Mouse (Mus musculus): ENCODE data around the gene Fam83c.

Fam83c gene

DNA sequence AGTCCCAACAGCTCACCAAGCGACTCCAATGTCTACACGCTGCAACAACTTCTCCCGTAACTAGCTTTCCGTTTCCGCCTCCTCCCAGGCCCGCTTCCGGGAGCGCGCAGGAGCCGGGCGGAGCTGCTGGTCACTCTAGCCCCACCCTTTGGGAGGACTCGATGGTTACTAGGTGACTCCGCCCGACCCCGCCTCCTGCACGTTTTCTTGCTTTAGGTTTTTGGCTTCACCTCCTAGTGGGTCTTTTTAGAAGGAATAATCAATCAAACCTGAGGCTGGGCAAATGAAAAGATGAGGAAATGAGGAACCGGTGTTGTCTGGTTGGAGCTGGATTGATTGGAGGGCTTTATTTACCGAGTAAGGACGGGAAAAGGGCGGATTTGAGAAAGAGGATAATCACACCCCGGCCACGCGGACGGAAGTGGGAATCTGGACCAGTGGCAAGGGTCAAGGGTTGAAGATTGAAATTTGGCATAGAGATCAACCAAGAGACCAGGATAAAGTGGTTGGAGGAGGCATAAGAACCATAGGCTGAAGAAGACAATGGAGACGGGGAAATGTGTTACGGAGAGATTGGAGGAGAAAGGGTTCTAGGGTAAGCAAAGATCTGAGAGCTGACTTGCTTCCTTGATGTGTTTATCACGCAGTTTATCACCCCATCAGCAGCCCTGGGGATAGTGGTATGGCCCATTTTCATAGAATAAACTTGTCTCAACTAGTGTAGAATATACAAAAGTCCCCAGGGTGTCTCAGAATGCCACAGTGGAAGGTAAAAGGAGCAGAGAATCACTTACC lies 7.8 kb downstream of the Fam83c start, which contains the start of gene Eif6:
Gene Eif6, minus strand, starts transcription at position 296 of the 795 bp plus-strand sequence.
- peak; percentile 90 to 96 for DNase-seq (ENCODE audit: inconsistent age in 2 of 2, low spot score in 1 of 2)

DNA sequence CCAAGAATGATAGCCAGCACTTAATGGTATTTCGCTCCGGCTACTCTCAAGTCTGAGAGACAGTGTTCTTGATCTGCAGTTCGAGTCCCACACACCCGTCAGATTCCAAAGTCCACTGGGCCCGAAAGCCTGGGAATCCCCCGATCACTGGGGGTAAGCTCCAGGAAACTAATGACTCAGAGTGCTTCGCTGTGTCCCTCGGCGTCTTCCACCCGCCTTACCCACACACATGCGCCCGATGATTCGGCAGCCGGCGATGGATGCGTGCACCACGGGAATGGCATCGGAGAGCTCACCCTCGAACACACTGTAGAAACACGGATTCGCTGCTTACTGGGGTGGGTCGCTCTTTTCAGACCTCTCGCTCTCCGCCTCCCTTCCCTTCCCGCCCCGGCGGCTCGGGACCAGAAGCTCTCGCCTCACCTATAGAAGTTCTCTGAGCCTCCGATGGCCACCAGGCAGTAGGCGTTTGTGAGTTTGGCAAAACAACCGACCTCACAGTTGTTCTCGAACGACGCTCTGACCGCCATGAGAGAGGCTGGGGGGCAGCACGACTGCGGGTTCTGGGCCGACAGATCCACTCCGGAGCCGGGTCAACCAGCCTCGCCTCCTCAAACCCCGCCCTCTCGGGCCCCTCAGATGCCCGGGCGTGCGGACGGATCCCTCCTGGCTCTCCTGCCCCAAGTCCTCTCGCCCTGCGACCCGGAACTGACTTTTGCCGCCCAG lies 8.6 kb downstream of the Fam83c start:
- peak; percentile 61 to 81 for DNase-seq (ENCODE audit: inconsistent age in 2 of 2, low spot score in 1 of 2)

DNA sequence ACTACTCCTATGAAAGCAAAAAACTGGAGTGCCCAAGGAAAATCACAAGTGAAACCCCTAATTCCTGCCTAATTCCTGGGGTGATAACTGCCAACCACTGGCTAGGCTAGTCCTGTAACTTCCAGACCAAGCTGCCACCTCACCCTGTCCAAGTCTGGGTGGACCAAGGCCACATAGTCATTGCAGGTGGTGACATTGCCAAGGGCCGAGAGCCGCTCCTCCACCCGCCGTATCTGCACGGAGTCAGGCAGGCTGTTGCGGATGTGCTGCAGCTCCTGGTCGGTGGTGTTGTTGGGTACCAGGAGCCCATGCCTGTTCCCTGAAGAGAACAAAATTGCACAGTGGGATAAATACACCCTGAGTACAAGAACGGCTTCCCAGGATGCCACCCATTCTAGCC lies 10.9 kb downstream of the Fam83c start:
- peak in 1 of 2 experiments; percentile 60 for DNase-seq (ENCODE audit: inconsistent age in 2 of 2, low spot score in 1 of 2)

DNA sequence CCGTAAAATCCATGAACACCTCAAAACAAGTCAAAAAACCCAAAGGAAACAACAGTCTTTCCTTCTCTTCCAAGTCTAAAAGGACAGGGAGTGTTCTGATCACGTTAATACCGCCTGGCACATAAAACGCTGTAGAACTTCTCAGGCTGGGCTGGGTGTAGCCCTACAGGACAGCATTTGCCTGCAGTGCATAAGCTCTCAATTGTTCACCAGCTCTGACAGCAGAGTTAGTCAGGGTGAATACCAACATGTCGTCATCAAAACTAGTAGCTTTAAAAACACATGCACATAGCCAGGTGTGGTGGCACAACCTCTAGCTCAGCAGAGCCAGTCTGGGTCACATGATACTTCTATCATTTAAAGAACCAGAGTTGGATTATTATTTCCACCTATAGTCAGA lies 13.9 kb downstream of the Fam83c start:
- peak; percentile 10 to 47 for DNase-seq (ENCODE audit: inconsistent age in 2 of 2, low spot score in 1 of 2)

DNA sequence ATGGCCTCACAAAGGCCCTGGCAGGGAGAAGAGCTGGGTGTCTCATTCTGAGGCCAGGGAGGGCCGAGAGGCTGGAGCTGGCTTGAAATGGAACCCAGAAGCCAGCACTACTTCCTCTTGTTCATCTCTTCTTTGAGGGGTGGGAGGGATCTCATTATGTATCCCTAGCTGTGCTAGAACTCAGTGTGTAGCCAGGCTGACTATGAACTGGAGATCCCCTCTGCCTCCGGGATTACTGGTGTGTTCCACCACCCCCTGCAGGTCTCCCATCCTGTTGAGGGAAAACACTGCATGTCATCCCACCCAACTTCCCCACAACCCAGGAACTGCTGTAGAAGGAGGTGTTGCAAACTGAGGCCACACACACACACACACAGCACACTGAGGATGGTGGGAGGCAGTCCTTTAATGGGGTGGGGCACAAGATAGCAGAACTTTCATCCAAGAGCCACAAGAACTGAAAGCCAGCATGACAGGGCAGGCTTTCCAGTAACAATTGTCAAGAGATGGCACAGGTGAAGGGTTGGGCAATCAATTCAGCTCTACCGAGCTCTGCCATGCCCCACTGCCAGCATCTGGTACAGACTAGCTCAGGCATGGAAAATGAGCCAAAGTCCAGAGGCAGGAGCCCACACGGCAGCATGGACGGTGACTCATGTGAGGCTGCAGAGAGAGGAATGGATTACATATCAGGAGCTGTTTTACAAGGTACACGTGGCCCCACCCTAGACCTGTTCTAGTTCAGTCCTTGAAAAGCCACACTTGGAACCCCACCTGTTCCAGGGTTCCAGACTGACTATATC lies 15.0 kb downstream of the Fam83c start:
- DNase-seq (ENCODE audit: inconsistent age in 2 of 2, low spot score in 1 of 2): peak; percentile 65 to 88

DNA sequence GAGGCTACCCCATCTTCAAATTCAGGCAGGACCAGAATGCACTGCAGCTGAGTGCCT lies 15.4 kb downstream of the Fam83c start, which contains the start of gene BC029722:
Gene BC029722, minus strand, starts transcription at position 35 of the 57 bp plus-strand sequence.
- no peak for DNase-seq (ENCODE audit: inconsistent age in 2 of 2, low spot score in 1 of 2)

DNA sequence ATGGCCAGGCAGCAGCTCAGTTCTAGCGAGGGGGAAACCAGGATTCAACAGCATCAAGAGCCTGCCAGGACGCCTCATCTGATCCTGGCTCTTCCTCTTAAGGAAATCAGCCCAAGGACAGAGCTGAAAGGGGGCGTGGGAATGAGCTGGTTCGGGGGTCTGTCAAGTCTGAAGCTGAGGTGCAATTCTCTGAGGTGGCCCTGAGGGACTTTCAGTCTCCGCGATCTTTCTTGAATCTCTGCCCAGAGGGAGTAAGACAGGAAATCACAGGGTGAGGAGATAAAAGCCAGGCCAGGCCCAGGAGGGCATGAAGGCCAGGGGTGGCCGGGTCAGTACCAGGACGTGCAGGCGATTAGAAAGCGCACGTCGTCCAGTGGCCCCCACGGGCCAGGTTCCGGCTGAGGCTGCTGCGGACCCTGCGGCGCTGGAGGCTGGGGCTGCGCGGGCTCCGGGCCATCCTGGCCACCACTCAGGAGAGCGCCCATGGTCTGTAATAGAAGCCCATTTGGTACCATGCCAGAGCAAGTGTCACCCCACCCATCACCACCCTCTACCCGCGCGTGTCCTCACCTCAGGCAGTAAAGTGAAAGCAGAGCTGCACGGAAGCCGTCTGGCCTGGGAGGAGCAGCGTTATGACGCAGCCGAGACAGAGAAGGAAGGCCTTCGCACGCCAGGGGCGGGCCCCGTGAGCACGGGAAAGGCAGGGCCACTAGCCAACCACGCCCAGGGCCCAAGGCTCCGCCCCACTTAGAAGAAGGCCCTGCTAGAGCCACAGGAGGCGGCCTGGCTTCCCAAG lies 15.9 kb downstream of the Fam83c start:
- DNase-seq (ENCODE audit: inconsistent age in 2 of 2, low spot score in 1 of 2): peak; percentile 98 to 99

DNA sequence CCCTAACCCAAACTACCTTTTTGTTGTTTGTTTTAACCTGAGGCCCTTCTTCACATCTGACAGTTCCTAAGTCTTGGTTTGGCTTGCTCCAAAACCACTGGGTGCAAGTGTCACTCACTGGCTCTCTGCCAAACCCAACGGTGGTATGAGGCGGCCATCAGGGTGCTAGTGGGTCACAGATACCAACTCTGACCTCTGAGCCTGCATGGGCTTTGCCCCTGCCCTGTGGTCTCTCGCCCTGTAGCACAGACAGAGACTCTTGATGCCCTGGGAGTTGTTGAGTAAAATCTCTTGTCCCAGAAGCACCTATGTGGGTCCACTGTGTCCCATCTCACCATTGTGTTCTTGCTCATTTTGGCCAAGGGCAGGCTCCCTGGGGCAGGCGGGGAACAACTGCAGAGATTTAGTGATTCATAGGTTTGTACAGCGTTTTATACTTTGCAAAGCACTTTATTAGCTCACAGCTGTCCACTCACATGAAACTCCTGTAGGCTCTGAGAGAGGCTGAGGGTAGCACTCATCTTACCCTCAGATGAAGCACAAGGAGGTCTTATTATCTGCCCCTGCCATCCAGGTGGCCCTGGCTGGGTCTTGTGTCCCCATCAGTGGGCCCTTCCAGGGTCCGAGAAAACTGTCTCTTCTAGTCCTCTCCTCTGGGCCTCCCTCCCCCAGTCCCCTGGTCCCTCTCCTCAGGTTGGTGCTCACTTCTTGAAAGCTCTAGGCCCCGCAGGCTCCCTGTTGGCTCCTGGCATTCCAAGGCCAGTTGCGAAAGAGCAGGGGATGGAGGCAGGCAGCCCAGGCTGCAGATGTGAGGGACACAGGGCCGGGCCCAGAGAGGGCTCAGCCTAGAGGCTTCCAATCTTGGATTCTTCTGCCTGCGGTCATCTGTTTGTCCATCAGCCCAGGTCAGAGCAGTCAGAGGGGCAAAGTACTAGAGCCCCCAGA lies 17.1 kb downstream of the Fam83c start:
- DNase-seq (ENCODE audit: inconsistent age in 2 of 2, low spot score in 1 of 2): peak; percentile 86 to 94

DNA sequence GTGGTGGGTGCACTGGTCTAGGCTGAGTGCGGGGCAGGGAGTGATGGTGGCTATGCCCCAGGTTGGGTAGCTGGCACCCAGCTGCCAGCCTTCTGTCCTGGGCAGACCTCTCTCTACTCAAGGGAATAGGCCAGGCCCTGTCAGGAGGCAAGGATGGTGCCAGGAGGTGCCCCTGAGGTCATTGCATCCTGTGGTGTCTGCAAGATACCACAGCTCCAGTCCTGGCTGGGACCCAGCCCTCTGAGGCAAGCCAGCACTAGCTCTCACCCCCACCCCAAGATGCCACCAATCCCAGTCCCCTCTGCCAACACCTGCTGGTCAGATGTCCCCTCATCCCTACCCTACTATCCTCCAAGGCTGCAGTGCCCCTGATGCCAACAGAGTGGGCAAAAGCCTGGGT lies 18.5 kb downstream of the Fam83c start:
- DNase-seq (ENCODE audit: inconsistent age in 2 of 2, low spot score in 1 of 2): peak; percentile 41 to 58

DNA sequence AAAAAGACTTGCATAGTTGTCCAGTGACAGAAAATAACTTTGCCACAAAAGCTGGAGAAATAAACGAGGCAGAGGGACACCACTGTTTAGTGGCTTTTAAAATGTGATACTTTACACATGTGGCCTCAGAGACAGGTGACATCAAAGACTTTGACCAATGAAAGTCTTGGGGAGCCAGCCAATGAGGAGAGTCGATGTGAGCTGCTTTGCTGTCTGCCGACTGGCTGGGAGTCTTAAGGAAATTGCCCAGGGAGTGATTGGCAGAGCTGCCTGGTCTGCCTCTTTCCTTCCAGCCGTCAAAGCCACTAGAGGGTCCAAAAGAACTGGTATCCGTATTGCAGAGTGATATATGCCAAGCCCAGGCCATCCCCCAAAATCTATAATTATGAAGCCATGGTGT lies 19.8 kb downstream of the Fam83c start:
- DNase-seq (ENCODE audit: inconsistent age in 2 of 2, low spot score in 1 of 2): peak in 1 of 2 experiments; percentile 69

DNA sequence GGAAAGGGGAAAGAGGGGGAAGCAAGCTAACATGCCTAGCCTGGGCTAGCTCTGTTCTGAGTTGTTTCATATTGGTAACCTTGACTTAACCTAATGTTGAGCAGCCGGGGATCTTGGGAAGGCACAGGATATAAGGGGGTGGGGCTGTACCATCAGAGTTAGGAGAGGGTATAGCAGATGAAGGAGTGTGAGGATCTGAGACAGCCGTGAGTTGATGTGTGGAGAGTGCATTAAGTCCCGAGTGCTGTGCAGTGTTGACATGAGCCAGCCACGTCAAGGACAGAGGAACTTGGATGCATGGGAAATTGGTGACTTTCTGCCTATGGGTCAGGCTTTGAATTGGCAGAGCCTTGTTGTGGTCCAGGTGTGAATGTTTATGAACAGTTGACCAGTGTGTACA lies 22.0 kb downstream of the Fam83c start:
- DNase-seq (ENCODE audit: inconsistent age in 2 of 2, low spot score in 1 of 2): peak in 1 of 2 experiments; percentile 6

DNA sequence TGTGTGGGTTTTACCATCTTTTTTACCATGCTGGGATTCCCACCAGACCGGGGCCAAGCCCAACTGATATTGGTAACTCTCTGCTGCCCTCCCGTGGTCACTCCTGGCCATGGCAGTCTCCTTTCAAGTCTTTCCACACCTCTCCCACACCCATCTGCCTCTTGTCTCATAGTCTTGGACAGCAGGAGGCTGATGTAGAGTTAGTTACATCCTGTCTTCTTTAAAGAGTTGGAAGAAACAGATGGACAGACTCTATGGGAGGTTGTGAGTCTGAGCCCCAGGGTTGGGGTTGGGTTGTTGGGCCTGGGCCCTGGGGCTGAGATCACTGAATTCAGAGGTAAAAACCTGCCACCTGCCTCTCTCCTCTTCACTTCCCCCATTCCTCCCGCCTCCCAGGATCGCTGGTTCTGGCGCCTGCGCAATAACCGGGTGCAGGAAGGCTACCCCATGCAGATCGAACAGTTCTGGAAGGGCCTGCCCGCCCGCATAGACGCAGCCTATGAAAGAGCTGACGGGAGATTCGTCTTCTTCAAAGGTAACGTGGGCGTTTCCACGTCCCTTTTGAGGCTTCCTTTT lies 22.7 kb downstream of the Fam83c start:
- DNase-seq (ENCODE audit: inconsistent age in 2 of 2, low spot score in 1 of 2): peak; percentile 86 to 95

DNA sequence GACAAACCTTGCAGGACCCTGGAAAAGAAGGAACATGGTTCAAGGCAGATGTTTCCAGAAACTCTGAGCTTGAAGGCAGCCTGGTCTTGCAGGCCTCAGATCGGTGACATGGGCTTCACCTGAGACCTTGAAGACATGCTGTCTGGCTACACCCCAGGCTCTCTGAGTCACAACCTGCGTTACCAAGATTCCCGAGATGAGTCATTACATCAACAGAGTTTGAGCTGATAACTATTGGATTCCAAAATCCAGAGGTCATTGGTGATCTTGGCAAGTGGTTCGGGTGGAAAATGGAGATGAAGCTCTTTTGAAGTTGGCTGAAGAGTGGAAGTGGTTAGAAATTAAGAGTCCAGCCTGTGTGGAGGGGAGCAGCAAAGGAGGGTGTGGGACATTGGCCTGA lies 25.0 kb downstream of the Fam83c start:
- peak; percentile 89 to 93 for DNase-seq (ENCODE audit: inconsistent age in 2 of 2, low spot score in 1 of 2)

DNA sequence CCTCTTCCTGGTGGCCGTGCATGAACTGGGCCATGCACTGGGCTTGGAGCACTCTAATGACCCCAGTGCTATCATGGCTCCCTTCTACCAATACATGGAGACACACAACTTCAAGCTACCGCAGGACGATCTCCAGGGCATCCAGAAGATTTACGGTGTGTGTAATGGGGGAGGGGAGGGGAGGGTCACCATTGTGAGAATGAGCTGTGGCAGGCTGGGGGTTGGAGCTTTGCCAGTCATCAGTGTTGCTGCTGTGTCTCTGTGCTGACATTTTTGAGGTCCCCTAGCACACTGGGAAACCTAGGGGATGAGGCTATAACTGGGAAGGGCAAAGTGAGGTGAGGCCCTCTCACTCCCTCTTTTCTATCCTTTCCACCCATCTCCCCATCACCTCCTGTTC lies 27.2 kb downstream of the Fam83c start:
- peak; percentile 25 to 65 for DNase-seq (ENCODE audit: inconsistent age in 2 of 2, low spot score in 1 of 2)

DNA sequence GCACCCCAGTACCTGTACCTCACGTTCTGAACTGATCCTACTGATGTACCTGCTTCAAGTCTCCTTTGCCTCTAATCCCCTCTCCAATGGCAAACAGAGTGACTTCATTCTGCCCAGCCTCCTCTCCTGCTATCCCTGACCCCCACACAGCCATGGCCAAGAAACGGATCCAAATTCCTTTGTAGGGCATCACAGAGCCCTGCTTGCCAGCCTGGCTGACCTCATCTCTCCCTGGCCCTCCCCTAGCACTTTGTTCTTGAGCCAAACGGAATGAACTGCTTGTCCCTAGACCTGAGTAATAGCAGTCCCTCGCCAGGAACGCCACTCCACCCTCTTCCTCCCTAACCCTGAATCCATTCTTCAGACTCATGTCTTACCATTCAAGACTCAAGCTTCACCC lies 28.1 kb downstream of the Fam83c start:
- DNase-seq (ENCODE audit: inconsistent age in 2 of 2, low spot score in 1 of 2): peak; percentile 95 to 96

DNA sequence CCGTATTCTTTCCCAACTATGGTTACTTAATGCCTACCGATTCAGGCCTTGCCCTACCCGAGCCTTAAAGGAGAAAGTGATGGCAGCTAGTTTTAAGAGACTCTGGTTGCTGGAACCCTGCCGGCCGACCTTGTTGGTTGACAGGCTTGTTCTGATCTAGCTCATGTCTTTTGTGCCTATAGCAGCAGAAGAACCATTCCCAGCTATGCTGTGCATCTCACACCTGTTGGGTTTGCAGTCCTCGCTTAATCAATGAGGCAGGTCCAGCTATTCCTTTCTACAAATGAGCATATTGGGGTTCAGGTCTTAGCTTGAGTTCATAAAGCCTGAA lies 28.8 kb downstream of the Fam83c start:
- DNase-seq (ENCODE audit: inconsistent age in 2 of 2, low spot score in 1 of 2): no peak

DNA sequence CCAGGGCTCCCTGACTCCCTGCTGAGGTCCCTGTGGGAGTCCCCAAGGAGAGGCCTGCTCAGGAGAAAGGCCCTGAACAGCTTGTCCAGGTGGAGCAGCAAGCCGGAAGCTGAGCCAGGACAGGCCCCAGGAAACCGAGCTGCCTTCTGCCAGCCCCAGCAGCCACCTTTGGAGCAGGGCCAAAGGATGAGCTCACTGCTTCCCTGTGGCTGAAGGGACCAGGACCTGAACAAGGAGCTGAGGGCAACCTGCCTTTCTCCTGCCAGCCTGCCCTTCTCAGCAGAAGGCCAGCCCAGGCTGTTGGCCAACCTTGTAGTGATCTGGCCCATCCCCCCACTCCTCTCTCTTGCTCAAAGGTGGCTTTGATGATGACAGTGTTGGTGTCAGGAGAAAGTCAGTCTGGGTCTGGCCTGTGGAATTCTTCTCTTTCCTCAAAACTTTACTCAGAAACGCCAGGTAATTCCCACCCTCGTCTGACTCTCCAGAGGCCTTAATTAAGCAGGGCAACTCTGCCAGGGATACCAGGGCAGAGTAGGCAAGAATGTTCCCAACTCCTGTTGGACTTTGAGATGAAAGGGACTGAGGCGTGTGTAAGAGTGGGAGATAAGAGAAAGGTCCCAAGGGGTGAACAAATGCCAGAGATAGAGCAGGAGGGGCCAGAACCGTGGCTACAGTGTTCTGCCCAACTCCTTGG lies 29.3 kb downstream of the Fam83c start:
- peak; percentile 93 to 96 for DNase-seq (ENCODE audit: inconsistent age in 2 of 2, low spot score in 1 of 2)

DNA sequence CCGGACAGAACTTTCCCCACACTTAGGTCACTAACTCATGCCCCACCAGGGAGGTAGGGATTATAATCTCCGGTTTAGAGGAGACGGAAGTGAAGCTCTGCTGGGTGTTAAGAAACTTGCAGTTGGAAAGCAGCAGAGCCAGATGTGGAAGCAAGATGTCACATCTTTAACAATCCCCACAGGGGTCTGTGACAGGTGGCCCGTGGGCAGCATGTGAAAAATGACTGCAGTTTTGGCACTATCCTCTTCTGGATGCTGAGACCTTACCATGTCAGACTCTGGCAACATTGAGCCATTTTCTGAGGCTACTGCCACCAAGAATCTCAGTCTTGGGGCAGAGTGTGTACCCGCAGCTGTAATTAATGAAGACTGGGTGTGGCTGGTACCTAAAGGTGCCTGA lies 30.6 kb downstream of the Fam83c start:
- DNase-seq (ENCODE audit: inconsistent age in 2 of 2, low spot score in 1 of 2): no peak

DNA sequence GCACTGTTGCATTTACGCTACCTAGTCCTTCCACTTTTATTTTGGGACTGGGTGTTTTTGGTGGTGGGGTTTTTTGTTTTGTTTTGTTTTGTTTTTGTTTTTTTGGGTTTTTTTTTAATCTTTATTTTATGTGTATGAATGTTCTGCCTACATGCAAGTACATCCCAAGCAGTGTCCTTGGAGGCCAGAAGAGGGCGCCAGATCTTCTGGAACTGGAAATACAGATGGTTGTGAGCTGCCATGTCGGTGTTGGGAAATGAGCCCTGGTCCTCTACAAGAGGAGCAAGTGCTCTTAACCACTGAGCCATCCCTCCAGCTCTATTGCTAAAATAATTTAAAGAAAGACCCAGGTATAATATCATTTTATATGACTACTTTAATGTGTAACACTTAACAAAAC lies 31.9 kb downstream of the Fam83c start:
- peak; percentile 27 to 54 for DNase-seq (ENCODE audit: inconsistent age in 2 of 2, low spot score in 1 of 2)

Measured in adrenal gland, adult (tissue).